30 mouse cellular contexts compared by ENCODE assay signal in genomic region chr11:61197935-61198334, GRCm38 (mm10). TPM values are rescaled to one million over a fixed set of nuclear protein-coding genes. Genes with fewer than 3 reads are reported as not detected.
DNase-seq lines count a peak whose midpoint lies in the region; ATAC-seq and TF ChIP-seq lines count a peak whose summit lies in the region.
"Had no signal": no experiment of that assay in that cellular context is flagged by ENCODE, and none has a peak within 500 bp of the region (broad histone marks: within the 10 kb centered on the region; RNA-seq: fewer than 3 reads in every experiment).

No protein-coding gene starts in this region.

- no peak overlapping the region for H3K4me2 ChIP-seq in stomach, postnatal 0 days (replicated peaks; ENCODE audit: low read depth)
- H3K4me2 ChIP-seq: embryonic facial prominence, embryonic 12.5 days; embryonic facial prominence, embryonic 15.5 days; forebrain, embryonic 12.5 days; heart, embryonic 12.5 days; heart, embryonic 15.5 days; hindbrain, embryonic 13.5 days; intestine, embryonic 15.5 days had no signal

- H3K36me3 ChIP-seq in heart, adult 2 months (ENCODE audit: control insufficient read depth, insufficient read depth, low read length) = no peaks in the 10 kb centered on the region
- no peaks in the 10 kb centered on the region for H3K36me3 ChIP-seq in stomach, postnatal 0 days (ENCODE audit: control insufficient read depth, insufficient read depth, low read length)
- H3K36me3 ChIP-seq: embryonic facial prominence, embryonic 12.5 days; embryonic facial prominence, embryonic 15.5 days; forebrain, embryonic 12.5 days; G1E; heart, embryonic 12.5 days; heart, embryonic 15.5 days; hindbrain, embryonic 10.5 days; hindbrain, embryonic 13.5 days; intestine, embryonic 15.5 days had no signal

- no peak for TF ChIP-seq CTCF in heart, adult 2 months (IDR thresholded peaks at IDR 0.05)
- TF ChIP-seq CTCF in stomach, postnatal 0 days (IDR thresholded peaks at IDR 0.05; ENCODE audit: low read depth) = no peak

- H3K27me3 ChIP-seq in heart, adult 2 months (ENCODE audit: control insufficient read depth, insufficient read depth, low read length) = no peaks in the 10 kb centered on the region
- no peaks in the 10 kb centered on the region for H3K27me3 ChIP-seq in stomach, postnatal 0 days (ENCODE audit: control insufficient read depth, insufficient read depth, low read length)
- H3K27me3 ChIP-seq: embryonic facial prominence, embryonic 12.5 days had no signal

- no peak overlapping the region for H3K9ac ChIP-seq in heart, adult 2 months (ENCODE audit: low read depth, low read length)
- no peak overlapping the region for H3K9ac ChIP-seq in stomach, postnatal 0 days (ENCODE audit: low read length)
- H3K9ac ChIP-seq: embryonic facial prominence, embryonic 12.5 days; embryonic facial prominence, embryonic 15.5 days; forebrain, embryonic 12.5 days; heart, embryonic 12.5 days; heart, embryonic 15.5 days; hindbrain, embryonic 13.5 days; intestine, embryonic 15.5 days had no signal

- H3K79me2 ChIP-seq in heart, adult 2 months (replicated peaks; ENCODE audit: control insufficient read depth, insufficient read depth, low read length) = no peaks in the 10 kb centered on the region

- intact Hi-C loops in heart, adult 2 months (cut with DNase I) = loop anchor here (10.0 kb wide), 2 partner anchors 427 to 517 kb away; no protein-coding TSS in a partner anchor

- TF ChIP-seq EP300 in heart, adult 2 months (IDR thresholded peaks at IDR 0.05; ENCODE audit: insufficient read depth, low read depth, low read length) = no peak
- TF ChIP-seq EP300 in stomach, postnatal 0 days (optimal IDR thresholded peaks at IDR 0.05) = no peak

- H3K4me3 ChIP-seq in heart, adult 2 months = no peak overlapping the region
- no peak overlapping the region for H3K4me3 ChIP-seq in stomach, postnatal 0 days (ENCODE audit: low read depth, low read length)
- H3K4me3 ChIP-seq: embryonic facial prominence, embryonic 12.5 days; embryonic facial prominence, embryonic 15.5 days; forebrain, embryonic 12.5 days; heart, embryonic 12.5 days; heart, embryonic 15.5 days; hindbrain, embryonic 10.5 days; hindbrain, embryonic 13.5 days; intestine, embryonic 15.5 days had no signal

- H3K9me3 ChIP-seq in stomach, postnatal 0 days (ENCODE audit: control insufficient read depth, low read length) = no peaks in the 10 kb centered on the region
- H3K9me3 ChIP-seq: embryonic facial prominence, embryonic 12.5 days; embryonic facial prominence, embryonic 15.5 days; forebrain, embryonic 12.5 days; G1E; heart, embryonic 12.5 days; heart, embryonic 15.5 days; hindbrain, embryonic 10.5 days; hindbrain, embryonic 13.5 days; intestine, embryonic 15.5 days had no signal

- TF ChIP-seq POLR2A in heart, adult 2 months (IDR thresholded peaks at IDR 0.05; ENCODE audit: insufficient read depth, low read depth, low read length) = no peak

- ATAC-seq in stomach, postnatal 0 days (ENCODE audit: low FRiP score, low TSS enrichment) = no peak
- ATAC-seq: forebrain, embryonic 16.5 days; hindbrain, embryonic 16.5 days; intestine, embryonic 15.5 days had no signal

- no peak overlapping the region for H3K27ac ChIP-seq in heart, adult 2 months
- 0 out of 2 replicates have a peak overlapping the region, but pooled peaks have one; percentile 8 for H3K27ac ChIP-seq in stomach, postnatal 0 days (replicated peaks)
- H3K27ac ChIP-seq: embryonic facial prominence, embryonic 12.5 days; embryonic facial prominence, embryonic 15.5 days; forebrain, embryonic 12.5 days; heart, embryonic 15.5 days; hindbrain, embryonic 10.5 days; hindbrain, embryonic 13.5 days; intestine, embryonic 15.5 days had no signal

- peak; percentile 11 for DNase-seq in heart, adult 11 months
- DNase-seq in heart, adult 2 months = no peak
- peak; percentile 12 for DNase-seq in lung, postnatal 36 days
- DNase-seq in lung, postnatal 14 days = no peak
- no peak for DNase-seq in stomach, postnatal 0 days (ENCODE audit: low spot score)
- no peak for DNase-seq in layer of hippocampus, postnatal 36 days
- DNase-seq: adrenal gland, adult 8-10 months; B cell, adult 2 months; cerebellum, adult 11 months; cerebellum, adult 2 months; cerebellum, adult 9-11 months; cerebellum, postnatal 25 days; gastrocnemius, postnatal 10 days; gastrocnemius, postnatal 36 days; heart, postnatal 10 days; heart, postnatal 36 days had no signal

- no peaks in the 10 kb centered on the region; the same call in 1 of the 2 replicates for H3K4me1 ChIP-seq in heart, adult 2 months (ENCODE audit: control insufficient read depth, insufficient read depth, low read length)
- peaks cover 4% of the 10 kb centered on the region; the same call in 1 of the 2 replicates for H3K4me1 ChIP-seq in stomach, postnatal 0 days (replicated peaks; ENCODE audit: control insufficient read depth, insufficient read depth)
- H3K4me1 ChIP-seq: embryonic facial prominence, embryonic 12.5 days; forebrain, embryonic 12.5 days; heart, embryonic 15.5 days; hindbrain, embryonic 10.5 days; intestine, embryonic 15.5 days had no signal

RNA-seq across cellular contexts. Expression of gene Aldh3a1, which starts 9.4 kb away (rescaled TPM):
- 1 to 10 TPM; 1.0 to 1.6 TPM for total RNA-seq in heart, adult 2 months (2021)
- polyA plus RNA-seq in heart, adult 2 months (2012; rRNA removed) = 1.1 and 3.3 TPM in 2 replicates
- 3.4 and 3.9 TPM in 2 replicates for polyA plus RNA-seq in stomach, postnatal 0 days (2015; fragmentation: Nextera tagmentation; extraction: Ambion mirVana)
- 1 to 10 TPM in 1 of 2 experiments, under 1 TPM in 1; 0.86 to 1.2 TPM for total RNA-seq in layer of hippocampus, postnatal 36 days (2021)
- total RNA-seq: adrenal gland, postnatal 4 days; common myeloid progenitor, adult 5-6 weeks; granulocyte monocyte progenitor cell, adult 5-6 weeks had no signal
- polyA plus RNA-seq: forebrain, embryonic 12.5 days; G1E; heart, embryonic 12.5 days; hindbrain, embryonic 10.5 days; hindbrain, embryonic 13.5 days; intestine, embryonic 15.5 days had no signal

RNA-seq across cellular contexts. Expression of gene Usp22, which starts 23.1 kb away (rescaled TPM):
- 10 to 100 TPM; 21.7 to 27.1 TPM for total RNA-seq in heart, adult 2 months (2021)
- polyA plus RNA-seq in heart, adult 2 months (2012; rRNA removed) = 22.6 and 26.7 TPM in 2 replicates
- 31.9 and 35.6 TPM in 2 replicates for polyA plus RNA-seq in stomach, postnatal 0 days (2015; fragmentation: Nextera tagmentation; extraction: Ambion mirVana)
- total RNA-seq in layer of hippocampus, postnatal 36 days (2021) = 100 to 1,000 TPM; 211 to 228 TPM

Comparison
In these comparisons a context has a peak if more than half of its experiments do, and no peak if none do; other contexts are left out.
1. DNase-seq: peak in heart, adult 11 months (single experiment) and lung, postnatal 36 days (single experiment); none in heart, adult 2 months (0 of 2), lung, postnatal 14 days (single experiment), stomach, postnatal 0 days (single experiment) and layer of hippocampus, postnatal 36 days (0 of 2).
2. RNA of gene Usp22, which starts 23.1 kb away (total RNA-seq): 211 to 228 TPM in layer of hippocampus, postnatal 36 days; 21.7 to 27.1 TPM in heart, adult 2 months; every median in the first group is over 4 times any median in the second.